Mouse (Mus musculus): ENCODE measurements around the gene Crygb. TPM values are rescaled to one million over a fixed set of nuclear protein-coding genes. Genes with fewer than 3 reads are reported as not detected.

Crygb gene
- polyA plus RNA-seq, 1 experiment from 2014 or later: not detected

- no peaks in the 10 kb centered on the region for H3K4me1 ChIP-seq
- no peaks in the 10 kb centered on the region for H3K36me3 ChIP-seq (replicated peaks)
- no peak for ATAC-seq (ENCODE audit: low FRiP score)
- 95% methylated on average over 8 of the region's 8 CpGs for WGBS
- no peak overlapping the region for H3K27ac ChIP-seq
- H3K9ac ChIP-seq: no peak overlapping the region
- no peak overlapping the region for H3K4me3 ChIP-seq (replicated peaks)
- H3K27me3 ChIP-seq: no peaks in the 10 kb centered on the region
- H3K9me3 ChIP-seq: no peaks in the 10 kb centered on the region
- no peak overlapping the region for H3K4me2 ChIP-seq
Observed at GRCm38 (mm10) chr1:65109196-65109595, 27.1 kb upstream of the Crygb start.

- 91% methylated on average over 10 of the region's 10 CpGs for WGBS
- no peak for ATAC-seq (ENCODE audit: low FRiP score)
Observed at GRCm38 (mm10) chr1:65107654-65108279, 25.7 kb upstream of the Crygb start.

GRCm38 (mm10) chr1:65103273-65103672 is 21.2 kb upstream of the Crygb start, which contains the start of gene Cryga:
TSS of gene Cryga (minus strand) at chr1:65103373.
- Histone ChIP-seq H3K9ac (no peak within 1 kb of the TSS), H3K4me3 (replicated peaks) (no peak within 1 kb of the TSS), H3K4me1 (no peaks in the 10 kb centered on the region), H3K27ac (no peak within 1 kb of the TSS), H3K4me2 (no peak within 1 kb of the TSS), H3K27me3 (no peaks in the 10 kb centered on the region), H3K36me3 (replicated peaks) (no peaks in the 10 kb centered on the region), H3K9me3 (no peaks in the 10 kb centered on the region)
- ATAC-seq (ENCODE audit: low FRiP score): no peak
- WGBS: 89% methylated on average over 11 of the region's 11 CpGs

More at GRCm38 (mm10) chr1:65107654-65108279, 25.7 kb upstream of the Crygb start:
- no peaks in the 10 kb centered on the region for H3K36me3 ChIP-seq (replicated peaks)
- H3K4me3 ChIP-seq (replicated peaks): no peak overlapping the region
- H3K4me1 ChIP-seq: no peaks in the 10 kb centered on the region
- H3K4me2 ChIP-seq: no peak overlapping the region
- H3K27ac ChIP-seq: no peak overlapping the region
- no peaks in the 10 kb centered on the region for H3K27me3 ChIP-seq
- no peaks in the 10 kb centered on the region for H3K9me3 ChIP-seq
- H3K9ac ChIP-seq: no peak overlapping the region

- Histone ChIP-seq H3K27ac (no peak overlapping the region), H3K27me3 (no peaks in the 10 kb centered on the region), H3K9me3 (no peaks in the 10 kb centered on the region), H3K4me2 (no peak overlapping the region), H3K9ac (no peak overlapping the region), H3K4me1 (no peaks in the 10 kb centered on the region), H3K36me3 (replicated peaks) (no peaks in the 10 kb centered on the region), H3K4me3 (replicated peaks) (no peak overlapping the region)
- WGBS: 86% methylated on average over 3 of the region's 3 CpGs
- ATAC-seq (ENCODE audit: low FRiP score): no peak
Observed at GRCm38 (mm10) chr1:65096953-65097352, 14.9 kb upstream of the Crygb start.

- H3K36me3 ChIP-seq (replicated peaks): no peaks in the 10 kb centered on the region
- H3K9me3 ChIP-seq: no peaks in the 10 kb centered on the region
- H3K27ac ChIP-seq: no peak overlapping the region
- no peak for ATAC-seq (ENCODE audit: low FRiP score)
- H3K4me3 ChIP-seq (replicated peaks): no peak overlapping the region
- 90% methylated on average over 3 of the region's 3 CpGs for WGBS
- H3K27me3 ChIP-seq: no peaks in the 10 kb centered on the region
- no peak overlapping the region for H3K4me2 ChIP-seq
- H3K9ac ChIP-seq: no peak overlapping the region
- no peaks in the 10 kb centered on the region for H3K4me1 ChIP-seq
Observed at GRCm38 (mm10) chr1:65091566-65091965, 9.5 kb upstream of the Crygb start.

GRCm38 (mm10) chr1:65090370-65090769 is 8.3 kb upstream of the Crygb start:
- ATAC-seq (ENCODE audit: low FRiP score): no peak
- WGBS: 79% methylated on average over 2 of the region's 2 CpGs
- H3K9me3 ChIP-seq: no peaks in the 10 kb centered on the region

GRCm38 (mm10) chr1:65088567-65089356 is 6.7 kb upstream of the Crygb start:
- H3K9ac ChIP-seq: no peak overlapping the region
- 84% methylated on average over 6 of the region's 6 CpGs for WGBS
- no peaks in the 10 kb centered on the region for H3K36me3 ChIP-seq (replicated peaks)
- H3K27me3 ChIP-seq: no peaks in the 10 kb centered on the region
- H3K27ac ChIP-seq: no peak overlapping the region
- no peaks in the 10 kb centered on the region for H3K4me1 ChIP-seq
- no peak overlapping the region for H3K4me3 ChIP-seq (replicated peaks)
- no peak for ATAC-seq (ENCODE audit: low FRiP score)
- H3K9me3 ChIP-seq: no peaks in the 10 kb centered on the region
- no peak overlapping the region for H3K4me2 ChIP-seq

More at GRCm38 (mm10) chr1:65090370-65090769, 8.3 kb upstream of the Crygb start:
- H3K4me1 ChIP-seq: no peaks in the 10 kb centered on the region
- H3K4me3 ChIP-seq (replicated peaks): no peak overlapping the region
- H3K27ac ChIP-seq: no peak overlapping the region
- H3K36me3 ChIP-seq (replicated peaks): no peaks in the 10 kb centered on the region
- no peak overlapping the region for H3K9ac ChIP-seq
- no peaks in the 10 kb centered on the region for H3K27me3 ChIP-seq
- no peak overlapping the region for H3K4me2 ChIP-seq

GRCm38 (mm10) chr1:65075607-65076006 is 6.5 kb downstream of the Crygb start:
- 23% methylated on average over 5 of the region's 5 CpGs for WGBS

GRCm38 (mm10) chr1:65073589-65073988 is 8.5 kb downstream of the Crygb start, which contains the start of gene Crygc:
TSS of gene Crygc (minus strand) at chr1:65073689.
- no peaks in the 10 kb centered on the region for H3K4me1 ChIP-seq
- no peak for ATAC-seq (ENCODE audit: low FRiP score)
- H3K9ac ChIP-seq: no peak within 1 kb of the TSS
- no peak within 1 kb of the TSS for H3K4me3 ChIP-seq (replicated peaks)
- H3K27me3 ChIP-seq: no peaks in the 10 kb centered on the region
- no peak within 1 kb of the TSS for H3K4me2 ChIP-seq
- H3K9me3 ChIP-seq: no peaks in the 10 kb centered on the region
- WGBS: 58% methylated on average over 6 of the region's 6 CpGs
- H3K36me3 ChIP-seq (replicated peaks): no peaks in the 10 kb centered on the region
- H3K27ac ChIP-seq: no peak within 1 kb of the TSS

More at GRCm38 (mm10) chr1:65075607-65076006, 6.5 kb downstream of the Crygb start:
- H3K4me3 ChIP-seq (replicated peaks): no peak overlapping the region
- no peaks in the 10 kb centered on the region for H3K36me3 ChIP-seq (replicated peaks)
- no peaks in the 10 kb centered on the region for H3K4me1 ChIP-seq
- H3K9ac ChIP-seq: no peak overlapping the region
- no peak overlapping the region for H3K4me2 ChIP-seq
- no peaks in the 10 kb centered on the region for H3K27me3 ChIP-seq
- H3K9me3 ChIP-seq: no peaks in the 10 kb centered on the region
- H3K27ac ChIP-seq: no peak overlapping the region
- ATAC-seq (ENCODE audit: low FRiP score): no peak

GRCm38 (mm10) chr1:65067842-65068241 is 14.2 kb downstream of the Crygb start:
- H3K36me3 ChIP-seq (replicated peaks): no peaks in the 10 kb centered on the region
- H3K4me2 ChIP-seq: no peak overlapping the region
- H3K27ac ChIP-seq: no peak overlapping the region
- H3K4me3 ChIP-seq (replicated peaks): no peak overlapping the region
- H3K9ac ChIP-seq: no peak overlapping the region
- no peaks in the 10 kb centered on the region for H3K27me3 ChIP-seq
- H3K4me1 ChIP-seq: no peaks in the 10 kb centered on the region
- no peaks in the 10 kb centered on the region for H3K9me3 ChIP-seq
- no peak for ATAC-seq (ENCODE audit: low FRiP score)

- no peaks in the 10 kb centered on the region for H3K4me1 ChIP-seq
- H3K27ac ChIP-seq: no peak overlapping the region
- H3K4me2 ChIP-seq: no peak overlapping the region
- H3K36me3 ChIP-seq (replicated peaks): no peaks in the 10 kb centered on the region
- 79% methylated on average over 15 of the region's 15 CpGs for WGBS
- no peak for ATAC-seq (ENCODE audit: low FRiP score)
- no peak overlapping the region for H3K4me3 ChIP-seq (replicated peaks)
- H3K9ac ChIP-seq: no peak overlapping the region
- no peaks in the 10 kb centered on the region for H3K9me3 ChIP-seq
- no peaks in the 10 kb centered on the region for H3K27me3 ChIP-seq
Observed at GRCm38 (mm10) chr1:65064201-65064600, 17.9 kb downstream of the Crygb start.

- H3K4me2 ChIP-seq: no peak within 1 kb of the TSS
- no peaks in the 10 kb centered on the region for H3K27me3 ChIP-seq
- no peak within 1 kb of the TSS for H3K27ac ChIP-seq
- no peaks in the 10 kb centered on the region for H3K9me3 ChIP-seq
- no peak for ATAC-seq (ENCODE audit: low FRiP score)
- WGBS: 49% methylated on average over 8 of the region's 8 CpGs
- no peak within 1 kb of the TSS for H3K4me3 ChIP-seq (replicated peaks)
- H3K36me3 ChIP-seq (replicated peaks): no peaks in the 10 kb centered on the region
- no peak within 1 kb of the TSS for H3K9ac ChIP-seq
- no peaks in the 10 kb centered on the region for H3K4me1 ChIP-seq
Observed at GRCm38 (mm10) chr1:65063352-65063751, 18.7 kb downstream of the Crygb start, which contains the start of gene Crygd. TSS of gene Crygd (minus strand) at chr1:65063452.

All from forebrain, embryonic 12.5 days (tissue).